Mouse (Mus musculus): ENCODE results near the gene Pom121l2. TPM values are rescaled to one million over a fixed set of nuclear protein-coding genes. Genes with fewer than 3 reads are reported as not detected.

Pom121l2 gene
- polyA plus RNA-seq, 1 experiment from 2014 or later: not detected

DNA sequence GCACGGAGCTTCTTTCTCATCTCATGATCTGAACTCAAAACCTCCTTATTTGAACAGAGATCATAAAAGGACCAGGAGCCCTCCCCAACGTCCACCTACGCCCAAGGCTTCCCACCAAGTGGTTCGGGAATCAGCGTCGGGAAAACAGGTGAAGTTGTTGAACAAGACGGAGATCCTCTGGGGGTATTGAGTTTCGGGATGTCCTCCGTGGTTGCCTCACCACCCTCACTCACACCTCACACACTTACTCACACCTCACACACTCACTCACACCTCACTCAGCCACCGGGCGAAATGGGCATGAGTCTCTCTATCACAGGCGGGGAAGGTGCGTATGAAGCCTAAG lies 15.8 kb downstream of the Pom121l2 start:
- ATAC-seq (replicated peaks; ENCODE audit: low FRiP score): no peak
- Histone ChIP-seq H3K4me3 (ENCODE audit: low read depth, low read length) (peak overlapping the region; percentile 39), H3K27me3 (replicated peaks; ENCODE audit: control insufficient read depth, insufficient read depth, low read length) (peaks cover 49% of the 10 kb centered on the region), H3K9me3 (ENCODE audit: control insufficient read depth, low read length) (no peaks in the 10 kb centered on the region), H3K27ac (ENCODE audit: low read depth, low read length) (no peak overlapping the region), H3K9ac (ENCODE audit: low read depth, low read length) (no peak overlapping the region), H3K4me1 (replicated peaks; ENCODE audit: control insufficient read depth, insufficient read depth, low read length) (peaks cover 8% of the 10 kb centered on the region; the same call in 1 of the 2 replicates), H3K36me3 (ENCODE audit: control insufficient read depth, insufficient read depth, low read length) (no peaks in the 10 kb centered on the region), H3K4me2 (peak overlapping the region; percentile 79)
- DNase-seq (ENCODE audit: low spot score): no peak
- WGBS: 0% methylated on average over 13 of the region's 13 CpGs

DNA sequence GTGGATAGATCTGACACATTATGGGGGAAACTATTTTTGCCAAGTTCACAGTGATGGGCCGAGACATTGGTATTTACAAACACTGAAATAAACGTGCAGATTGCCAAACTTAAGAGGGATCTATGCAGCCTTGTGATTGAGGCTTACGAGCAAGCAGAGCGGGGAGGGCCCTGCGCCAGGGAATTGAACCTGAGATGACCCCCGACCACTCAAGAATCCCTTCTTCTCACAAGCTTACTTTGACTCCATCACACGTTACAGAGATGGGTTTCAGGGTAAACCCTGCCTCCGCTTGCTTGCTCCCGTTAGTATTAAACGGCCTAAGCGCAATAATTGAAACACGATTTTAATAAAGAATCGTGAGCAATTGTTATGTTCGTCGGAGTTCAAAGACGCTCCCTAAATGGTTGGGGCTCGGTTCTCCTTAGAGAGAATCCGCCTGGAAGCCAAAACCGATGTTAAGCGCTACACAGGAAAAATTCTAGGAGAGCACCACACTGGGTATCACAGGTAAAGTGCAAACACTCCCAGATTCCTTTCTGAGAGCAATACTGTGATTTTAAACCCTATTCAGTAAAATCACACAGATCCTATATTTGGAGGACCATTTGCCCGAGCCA lies 16.3 kb downstream of the Pom121l2 start:
- H3K4me3 ChIP-seq (ENCODE audit: low read depth, low read length): peak overlapping the region; percentile 39
- H3K27ac ChIP-seq (ENCODE audit: low read depth, low read length): no peak overlapping the region
- H3K9ac ChIP-seq (ENCODE audit: low read depth, low read length): no peak overlapping the region
- 2% methylated on average over 21 of the region's 21 CpGs for WGBS
- no peaks in the 10 kb centered on the region for H3K36me3 ChIP-seq (ENCODE audit: control insufficient read depth, insufficient read depth, low read length)
- H3K4me2 ChIP-seq: peak overlapping the region; percentile 79
- DNase-seq (ENCODE audit: low spot score): peak; percentile 37
- peaks cover 50% of the 10 kb centered on the region for H3K27me3 ChIP-seq (replicated peaks; ENCODE audit: control insufficient read depth, insufficient read depth, low read length)
- H3K4me1 ChIP-seq (replicated peaks; ENCODE audit: control insufficient read depth, insufficient read depth, low read length): peaks cover 8% of the 10 kb centered on the region; the same call in 1 of the 2 replicates
- no peak for ATAC-seq (replicated peaks; ENCODE audit: low FRiP score)
- no peaks in the 10 kb centered on the region for H3K9me3 ChIP-seq (ENCODE audit: control insufficient read depth, low read length)

DNA sequence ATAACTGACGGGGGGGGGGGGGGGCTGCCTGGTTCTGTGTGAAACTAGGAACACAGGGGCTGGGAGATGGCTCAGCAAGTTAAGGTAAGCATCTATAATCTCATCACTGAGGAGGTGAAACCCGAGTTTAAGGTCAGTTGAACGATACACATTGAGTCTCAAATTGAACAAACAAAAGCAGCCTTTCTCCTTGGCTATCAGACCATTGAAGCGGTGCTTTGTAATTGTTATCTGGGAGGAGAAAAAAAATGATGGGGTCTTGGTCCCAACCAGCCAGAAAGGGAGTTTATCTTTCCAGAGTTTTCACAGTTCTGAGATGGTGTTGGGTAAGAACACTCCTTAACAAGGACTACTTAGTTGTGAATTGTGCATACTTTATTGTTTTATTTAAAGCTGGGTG lies 16.8 kb downstream of the Pom121l2 start:
- no peaks in the 10 kb centered on the region for H3K9me3 ChIP-seq (ENCODE audit: control insufficient read depth, low read length)
- no peaks in the 10 kb centered on the region for H3K36me3 ChIP-seq (ENCODE audit: control insufficient read depth, insufficient read depth, low read length)
- H3K4me2 ChIP-seq: peak overlapping the region; percentile 79
- H3K27ac ChIP-seq (ENCODE audit: low read depth, low read length): no peak overlapping the region
- WGBS: 11% methylated on average over 4 of the region's 4 CpGs
- DNase-seq (ENCODE audit: low spot score): peak; percentile 25
- peak overlapping the region; percentile 39 for H3K4me3 ChIP-seq (ENCODE audit: low read depth, low read length)
- peaks cover 8% of the 10 kb centered on the region; the same call in 1 of the 2 replicates for H3K4me1 ChIP-seq (replicated peaks; ENCODE audit: control insufficient read depth, insufficient read depth, low read length)
- no peak overlapping the region for H3K9ac ChIP-seq (ENCODE audit: low read depth, low read length)
- H3K27me3 ChIP-seq (replicated peaks; ENCODE audit: control insufficient read depth, insufficient read depth, low read length): peaks cover 51% of the 10 kb centered on the region
- no peak for ATAC-seq (replicated peaks; ENCODE audit: low FRiP score)

DNA sequence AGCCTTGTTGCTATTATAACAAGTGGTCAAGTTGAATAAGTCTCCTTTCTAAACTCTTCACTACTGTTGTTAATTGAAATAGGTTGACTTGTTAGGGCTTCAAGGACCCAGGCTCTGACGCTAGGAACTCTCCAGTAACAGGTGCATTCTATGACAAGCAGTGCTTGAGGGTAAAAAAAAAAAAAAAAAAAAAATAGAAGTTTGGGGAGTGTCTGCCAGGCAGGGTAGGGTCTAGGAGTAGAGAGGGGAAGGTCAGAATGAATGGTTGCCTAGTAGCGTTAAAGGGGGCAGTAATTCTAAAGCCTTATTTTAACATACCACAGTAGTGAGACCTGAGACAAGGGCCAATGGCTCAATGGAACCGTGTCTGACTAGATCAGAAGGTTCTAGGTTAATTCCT lies 17.4 kb downstream of the Pom121l2 start:
- Histone ChIP-seq H3K4me3 (ENCODE audit: low read depth, low read length) (no peak overlapping the region), H3K9ac (ENCODE audit: low read depth, low read length) (no peak overlapping the region), H3K27ac (ENCODE audit: low read depth, low read length) (no peak overlapping the region), H3K27me3 (replicated peaks; ENCODE audit: control insufficient read depth, insufficient read depth, low read length) (peaks cover 57% of the 10 kb centered on the region), H3K4me1 (replicated peaks; ENCODE audit: control insufficient read depth, insufficient read depth, low read length) (peaks cover 8% of the 10 kb centered on the region; the same call in 1 of the 2 replicates), H3K9me3 (ENCODE audit: control insufficient read depth, low read length) (no peaks in the 10 kb centered on the region), H3K4me2 (no peak overlapping the region), H3K36me3 (ENCODE audit: control insufficient read depth, insufficient read depth, low read length) (no peaks in the 10 kb centered on the region)
- WGBS: 40% methylated on average over 3 of the region's 3 CpGs
- ATAC-seq (replicated peaks; ENCODE audit: low FRiP score) (no peak), DNase-seq (ENCODE audit: low spot score) (no peak)

DNA sequence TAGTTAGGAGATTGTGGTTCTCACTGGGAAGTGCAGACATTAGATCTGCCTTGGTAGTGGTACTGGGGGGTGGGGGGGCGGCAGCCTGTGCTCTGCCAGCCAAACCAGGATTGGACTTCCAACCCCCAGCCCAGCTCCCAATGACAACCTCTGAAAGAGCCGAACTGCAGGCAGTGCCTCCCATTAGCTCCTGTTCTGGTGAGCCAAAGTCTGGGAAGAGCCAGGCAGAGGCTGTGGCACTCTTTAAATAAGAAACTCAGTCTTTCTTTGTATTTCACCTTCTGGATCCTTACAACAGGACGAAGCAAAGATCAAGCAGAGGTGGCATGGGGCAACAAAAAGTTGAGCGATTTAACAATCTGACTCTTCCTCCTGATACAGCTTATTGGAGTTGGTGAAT lies 18.2 kb downstream of the Pom121l2 start:
- Histone ChIP-seq H3K4me3 (ENCODE audit: low read depth, low read length) (no peak overlapping the region), H3K9me3 (ENCODE audit: control insufficient read depth, low read length) (no peaks in the 10 kb centered on the region), H3K4me1 (replicated peaks; ENCODE audit: control insufficient read depth, insufficient read depth, low read length) (peaks cover 8% of the 10 kb centered on the region; the same call in 1 of the 2 replicates), H3K27ac (ENCODE audit: low read depth, low read length) (no peak overlapping the region), H3K9ac (ENCODE audit: low read depth, low read length) (no peak overlapping the region), H3K27me3 (replicated peaks; ENCODE audit: control insufficient read depth, insufficient read depth, low read length) (peaks cover 64% of the 10 kb centered on the region), H3K36me3 (ENCODE audit: control insufficient read depth, insufficient read depth, low read length) (no peaks in the 10 kb centered on the region), H3K4me2 (no peak overlapping the region)
- WGBS: 46% methylated on average over 4 of the region's 4 CpGs
- DNase-seq (ENCODE audit: low spot score) (no peak), ATAC-seq (replicated peaks; ENCODE audit: low FRiP score) (no peak)

DNA sequence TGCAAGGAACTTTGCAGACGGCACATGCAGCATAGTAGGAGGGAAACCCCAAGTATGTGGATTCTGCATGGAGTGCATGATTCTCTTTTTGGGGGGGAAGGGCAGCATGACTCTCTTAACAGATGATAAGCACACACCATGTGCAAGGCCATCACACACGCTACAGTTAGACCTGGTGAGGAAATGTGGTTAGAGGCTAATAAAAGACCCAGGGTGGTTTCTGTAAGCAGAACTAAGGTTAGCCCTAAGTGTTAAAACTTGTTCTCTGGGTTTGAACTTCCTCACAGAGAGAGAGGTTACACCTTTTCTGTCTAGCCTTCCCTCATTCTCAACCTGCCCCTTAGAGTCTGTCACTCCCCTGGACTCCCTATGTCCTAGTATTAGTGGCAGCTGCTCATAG lies 20.4 kb downstream of the Pom121l2 start:
- Histone ChIP-seq H3K27ac (ENCODE audit: low read depth, low read length) (no peak overlapping the region), H3K4me2 (0 out of 2 replicates have a peak overlapping the region, but pooled peaks have one; percentile 5), H3K9ac (ENCODE audit: low read depth, low read length) (no peak overlapping the region), H3K9me3 (ENCODE audit: control insufficient read depth, low read length) (no peaks in the 10 kb centered on the region), H3K4me1 (replicated peaks; ENCODE audit: control insufficient read depth, insufficient read depth, low read length) (peaks cover 8% of the 10 kb centered on the region; the same call in 1 of the 2 replicates), H3K4me3 (ENCODE audit: low read depth, low read length) (no peak overlapping the region), H3K27me3 (replicated peaks; ENCODE audit: control insufficient read depth, insufficient read depth, low read length) (peaks cover 80% of the 10 kb centered on the region), H3K36me3 (ENCODE audit: control insufficient read depth, insufficient read depth, low read length) (no peaks in the 10 kb centered on the region)
- no peak for DNase-seq (ENCODE audit: low spot score)
- ATAC-seq (replicated peaks; ENCODE audit: low FRiP score): no peak
- 46% methylated on average over 2 of the region's 2 CpGs for WGBS

DNA sequence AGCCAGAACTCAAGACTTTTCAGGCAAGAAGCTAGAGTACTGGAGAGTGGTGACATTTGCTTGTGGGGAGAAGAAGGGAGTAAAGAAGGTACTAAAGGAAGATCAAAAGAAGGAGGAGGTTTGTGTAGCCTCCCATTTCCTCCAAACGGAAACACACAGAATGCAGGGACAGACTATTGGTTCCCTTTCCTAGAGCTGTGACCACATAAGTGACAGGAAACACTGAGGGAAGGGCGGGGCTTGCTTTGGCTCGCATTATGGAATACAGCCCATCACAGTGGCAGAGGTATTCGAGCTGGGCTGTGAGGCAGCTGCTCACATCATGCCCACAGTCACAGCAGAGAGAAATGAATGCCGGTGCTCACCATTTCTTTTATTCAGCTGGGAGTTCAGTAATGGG lies 20.8 kb downstream of the Pom121l2 start:
- ATAC-seq (replicated peaks; ENCODE audit: low FRiP score): no peak
- 15% methylated on average over 5 of the region's 5 CpGs for WGBS
- peaks cover 10% of the 10 kb centered on the region; the same call in 1 of the 2 replicates for H3K4me1 ChIP-seq (replicated peaks; ENCODE audit: control insufficient read depth, insufficient read depth, low read length)
- H3K27me3 ChIP-seq (replicated peaks; ENCODE audit: control insufficient read depth, insufficient read depth, low read length): peaks cover 81% of the 10 kb centered on the region
- no peak for DNase-seq (ENCODE audit: low spot score)
- no peak overlapping the region for H3K9ac ChIP-seq (ENCODE audit: low read depth, low read length)
- no peaks in the 10 kb centered on the region for H3K36me3 ChIP-seq (ENCODE audit: control insufficient read depth, insufficient read depth, low read length)
- H3K9me3 ChIP-seq (ENCODE audit: control insufficient read depth, low read length): no peaks in the 10 kb centered on the region
- no peak overlapping the region for H3K4me3 ChIP-seq (ENCODE audit: low read depth, low read length)
- H3K4me2 ChIP-seq: 0 out of 2 replicates have a peak overlapping the region, but pooled peaks have one; percentile 5
- no peak overlapping the region for H3K27ac ChIP-seq (ENCODE audit: low read depth, low read length)

DNA sequence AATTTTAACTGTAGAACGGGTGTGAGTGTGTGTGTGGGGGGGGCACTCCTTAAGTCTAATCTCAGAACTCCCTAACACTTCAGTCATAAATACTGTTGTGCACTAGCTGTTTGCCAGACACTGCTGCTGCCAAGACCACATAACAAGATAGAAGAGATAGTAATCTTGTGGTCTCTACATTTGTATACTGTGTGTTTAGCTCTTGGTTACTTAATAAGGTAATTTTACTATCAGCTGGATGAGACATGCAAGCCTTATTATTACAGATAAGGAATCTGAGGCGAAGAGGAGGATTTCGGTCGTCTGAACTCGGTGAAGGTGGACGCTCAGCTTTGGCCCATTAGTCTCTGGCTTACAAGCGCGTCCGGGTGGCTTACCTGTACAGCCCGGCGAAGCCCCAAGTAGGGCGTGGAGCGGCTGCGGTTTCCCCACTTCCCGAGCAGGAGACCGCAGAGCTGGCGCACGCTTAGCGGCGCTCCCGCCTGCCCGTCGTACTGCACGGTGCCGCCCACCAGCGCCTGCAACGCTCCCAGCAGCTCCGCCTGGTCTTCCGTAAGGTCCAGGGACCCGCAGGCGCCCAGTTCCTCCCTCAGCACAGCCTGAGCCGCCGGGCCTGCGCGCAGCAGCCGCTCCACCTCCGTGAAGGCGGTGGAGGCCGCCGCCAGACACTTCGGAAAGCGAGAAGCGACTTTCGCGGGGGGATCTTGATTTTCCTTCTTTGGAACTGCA lies 24.8 kb downstream of the Pom121l2 start:
- Histone ChIP-seq H3K36me3 (ENCODE audit: control insufficient read depth, insufficient read depth, low read length) (no peaks in the 10 kb centered on the region), H3K9me3 (ENCODE audit: control insufficient read depth, low read length) (no peaks in the 10 kb centered on the region), H3K4me3 (ENCODE audit: low read depth, low read length) (peak overlapping the region; percentile 67), H3K27me3 (replicated peaks; ENCODE audit: control insufficient read depth, insufficient read depth, low read length) (peaks cover 86% of the 10 kb centered on the region), H3K4me1 (replicated peaks; ENCODE audit: control insufficient read depth, insufficient read depth, low read length) (peaks cover 10% of the 10 kb centered on the region; the same call in 1 of the 2 replicates), H3K27ac (ENCODE audit: low read depth, low read length) (no peak overlapping the region), H3K9ac (ENCODE audit: low read depth, low read length) (peak overlapping the region; percentile 44; the same call in 1 of the 2 replicates), H3K4me2 (peak overlapping the region; percentile 98)
- peak; percentile 78 for DNase-seq (ENCODE audit: low spot score)
- ATAC-seq (replicated peaks; ENCODE audit: low FRiP score): peak; percentile 78
- WGBS: under 1% methylated on average over 45 of the region's 45 CpGs
